Mouse (Mus musculus) limb, embryonic 15.5 days (tissue): ENCODE data around the gene Fam32a. TPM values are rescaled to one million over a fixed set of nuclear protein-coding genes. Genes with fewer than 3 reads are reported as not detected.

ENCODE experiments used
- ATAC-seq: fragments of 200-750 bp; cut with Nextera tagmentation; 2 replicates; pipeline ENCODE4 v1.8.0; 2017; ENCODE audit warnings: low read depth, moderate TSS enrichment; ENCODE audit not compliant: insufficient number of reproducible peaks, low FRiP score, low TSS enrichment
- H3K27ac ChIP-seq: fragments of 300-500 bp; sonication (generic); 2 replicates; pipeline ENCODE4 v1.5.1; 2015; ENCODE audit warnings: moderate library complexity, mild to moderate bottlenecking, inconsistent platforms
- H3K27me3 ChIP-seq: fragments of 300-500 bp; sonication (generic); 2 replicates; pipeline ENCODE4 v1.6.1; 2015; ENCODE audit warnings: inconsistent platforms
- H3K36me3 ChIP-seq: fragments of 300-500 bp; sonication (generic); 2 replicates; pipeline ENCODE4 v1.6.1; 2015; ENCODE audit warnings: inconsistent platforms
- H3K4me1 ChIP-seq: fragments of 300-500 bp; sonication (generic); 2 replicates; pipeline ENCODE4 v1.6.1; 2015; ENCODE audit warnings: inconsistent platforms
- H3K4me2 ChIP-seq: fragments of 300-500 bp; sonication (generic); 2 replicates; pipeline ENCODE4 v1.6.1; 2015; ENCODE audit warnings: mild to moderate bottlenecking, inconsistent platforms
- H3K4me3 ChIP-seq: fragments of 300-500 bp; sonication (generic); 2 replicates; pipeline ENCODE4 v1.5.1; 2015; ENCODE audit warnings: mild to moderate bottlenecking, inconsistent platforms
- H3K9ac ChIP-seq: fragments of 300-500 bp; sonication (generic); 2 replicates; pipeline ENCODE4 v1.6.1; 2015; ENCODE audit warnings: inconsistent platforms
- H3K9me3 ChIP-seq: fragments of 300-500 bp; sonication (generic); 2 replicates; pipeline ENCODE4 v1.6.1; 2016; ENCODE audit warnings: inconsistent platforms
- WGBS: fragments of 180-500 bp; shearing (Covaris S2); methylation state at CpG from one replicate; pipeline ENCODE4 v1.1.7; 2015; 5-methylcytosine and 5-hydroxymethylcytosine counted together
- polyA plus RNA-seq: library from polyadenylated mRNA; unstranded; fragments of >200 nt; fragmentation: Nextera tagmentation; extraction: Ambion mirVana; gene quantifications from 2 replicates; pipeline ENCODE4 v1.2.1, GENCODE M21; 2015

Fam32a gene
- polyA plus RNA-seq, 1 experiment from 2014 or later: 66.2 TPM

DNA sequence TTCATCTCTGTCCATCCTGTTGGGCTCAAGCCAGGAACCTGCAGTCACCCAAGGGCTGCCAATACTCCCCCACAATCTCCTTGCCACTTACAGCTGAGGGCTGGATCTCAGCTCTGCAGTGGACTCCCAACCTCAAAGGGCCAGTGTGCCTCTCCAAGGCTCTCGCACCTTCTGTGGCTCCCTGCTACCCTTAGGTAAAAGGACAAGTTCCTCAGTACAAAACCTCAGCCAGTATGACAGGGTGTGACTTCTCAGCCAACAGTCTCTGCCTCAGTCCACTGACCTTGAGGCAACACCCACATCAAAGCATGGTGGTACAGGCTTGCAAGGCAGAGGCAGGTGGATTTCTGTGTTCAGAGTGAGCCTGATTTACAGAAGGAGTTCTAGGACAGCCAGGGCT, 7.7 kb upstream of the Fam32a start:
- no peaks in the 10 kb centered on the region for H3K4me1 ChIP-seq
- H3K4me3 ChIP-seq: no peak overlapping the region
- H3K4me2 ChIP-seq: no peak overlapping the region
- H3K27ac ChIP-seq: no peak overlapping the region
- H3K27me3 ChIP-seq: peaks cover 4% of the 10 kb centered on the region; the same call in 1 of the 2 replicates
- WGBS: 78% methylated on average over 1 of the region's 1 CpGs
- H3K9me3 ChIP-seq: no peaks in the 10 kb centered on the region
- no peak overlapping the region for H3K9ac ChIP-seq
- no peak for ATAC-seq
- H3K36me3 ChIP-seq: no peaks in the 10 kb centered on the region

GRCm38 (mm10) chr8:72212751-72213150, 6.8 kb upstream of the Fam32a start, which contains the start of gene Cib3:
TSS of gene Cib3 (minus strand) at chr8:72212837.
- ATAC-seq: no peak
- H3K9me3 ChIP-seq: no peaks in the 10 kb centered on the region
- no peaks in the 10 kb centered on the region for H3K4me1 ChIP-seq
- WGBS: 48% methylated on average over 4 of the region's 4 CpGs
- H3K27ac ChIP-seq: no peak within 1 kb of the TSS
- no peak within 1 kb of the TSS for H3K9ac ChIP-seq
- peaks cover 4% of the 10 kb centered on the region; the same call in 1 of the 2 replicates for H3K27me3 ChIP-seq
- H3K36me3 ChIP-seq: no peaks in the 10 kb centered on the region
- no peak within 1 kb of the TSS for H3K4me3 ChIP-seq
- no peak within 1 kb of the TSS for H3K4me2 ChIP-seq

DNA sequence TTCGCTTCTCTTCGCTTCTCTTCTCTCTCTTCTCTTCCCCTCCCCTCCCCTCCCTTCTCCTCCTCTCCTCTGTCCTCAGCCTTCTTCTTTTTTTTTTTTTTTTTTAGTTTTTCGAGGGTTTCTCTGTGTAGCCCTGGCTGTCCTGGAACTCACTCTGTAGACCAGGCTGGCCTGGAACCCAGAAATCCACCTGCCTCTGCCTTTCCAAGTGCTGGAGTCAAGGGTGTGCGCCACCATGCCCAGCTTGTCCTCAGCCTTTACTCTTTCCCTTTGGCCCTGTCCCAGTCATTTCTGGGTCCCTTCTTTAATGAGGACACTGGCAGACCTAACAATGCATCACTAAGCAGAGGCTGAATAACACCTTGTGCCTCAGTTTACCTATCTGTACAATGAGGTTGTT, 6.0 kb upstream of the Fam32a start, which contains the start of gene Gm11034:
Gene Gm11034, minus strand, starts transcription at position 101 of the 400 bp plus-strand sequence.
- Histone ChIP-seq H3K9me3 (no peaks in the 10 kb centered on the region), H3K9ac (no peak within 1 kb of the TSS), H3K4me3 (no peak within 1 kb of the TSS), H3K36me3 (no peaks in the 10 kb centered on the region), H3K27ac (no peak within 1 kb of the TSS), H3K27me3 (peaks cover 4% of the 10 kb centered on the region; the same call in 1 of the 2 replicates), H3K4me1 (no peaks in the 10 kb centered on the region), H3K4me2 (no peak within 1 kb of the TSS)
- no peak for ATAC-seq
- WGBS: 70% methylated on average over 4 of the region's 4 CpGs

DNA sequence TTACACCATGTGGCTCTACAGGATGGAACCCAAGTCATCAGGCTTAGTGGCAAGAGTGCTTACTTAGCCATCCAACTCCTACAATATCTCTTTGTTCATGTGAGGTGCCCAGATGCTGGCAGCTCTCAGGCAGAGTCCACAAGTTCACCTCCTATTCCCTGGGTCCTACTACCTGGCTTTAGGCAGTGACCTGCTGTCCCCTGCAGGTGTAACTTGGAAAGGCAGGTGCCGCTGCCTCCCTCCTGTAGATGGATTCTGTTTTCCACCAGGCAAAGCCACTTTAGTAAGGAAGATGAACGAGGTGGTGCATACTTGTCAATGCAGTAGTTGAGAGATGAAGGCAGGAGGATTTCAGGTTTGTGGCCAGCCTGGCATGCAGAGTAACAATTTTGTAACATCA, 4.5 kb upstream of the Fam32a start:
- peaks cover 4% of the 10 kb centered on the region; the same call in 1 of the 2 replicates for H3K27me3 ChIP-seq
- H3K27ac ChIP-seq: no peak overlapping the region
- WGBS: 34% methylated on average over 2 of the region's 2 CpGs
- no peak overlapping the region for H3K4me2 ChIP-seq
- ATAC-seq: no peak
- H3K9ac ChIP-seq: no peak overlapping the region
- no peak overlapping the region for H3K4me3 ChIP-seq
- H3K4me1 ChIP-seq: no peaks in the 10 kb centered on the region
- no peaks in the 10 kb centered on the region for H3K9me3 ChIP-seq
- H3K36me3 ChIP-seq: no peaks in the 10 kb centered on the region

DNA sequence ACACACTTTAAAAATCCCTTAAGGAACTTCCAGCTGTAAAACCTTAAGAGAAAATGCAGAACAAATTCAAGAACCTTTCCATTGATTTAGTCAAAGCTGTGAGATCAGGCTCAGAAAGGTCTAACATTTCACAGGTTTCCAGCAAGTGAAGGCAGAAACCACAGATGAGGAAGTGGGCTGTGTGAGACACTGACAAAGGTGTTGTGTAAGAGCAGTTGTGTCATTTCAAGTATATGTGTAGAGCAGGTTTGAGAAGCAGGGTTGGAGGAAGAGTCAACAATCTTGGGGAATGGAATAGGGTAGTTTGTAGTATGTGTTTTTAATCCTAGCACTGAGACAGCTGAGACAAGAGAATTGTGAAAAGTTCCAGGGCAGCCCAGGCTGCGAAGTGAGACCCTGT, 3.7 kb upstream of the Fam32a start:
- Histone ChIP-seq H3K4me3 (no peak overlapping the region), H3K27ac (no peak overlapping the region), H3K36me3 (no peaks in the 10 kb centered on the region), H3K4me1 (peaks cover 8% of the 10 kb centered on the region), H3K27me3 (peaks cover 4% of the 10 kb centered on the region; the same call in 1 of the 2 replicates), H3K9ac (no peak overlapping the region), H3K9me3 (no peaks in the 10 kb centered on the region), H3K4me2 (no peak overlapping the region)
- WGBS: 13% methylated on average over 1 of the region's 1 CpGs
- ATAC-seq: no peak

- no peak overlapping the region for H3K9ac ChIP-seq
- H3K4me1 ChIP-seq: peaks cover 10% of the 10 kb centered on the region
- no peak for ATAC-seq
- H3K9me3 ChIP-seq: no peaks in the 10 kb centered on the region
- no peaks in the 10 kb centered on the region; the same call in 1 of the 2 replicates for H3K27me3 ChIP-seq
- 0 out of 2 replicates have a peak overlapping the region, but pooled peaks have one; percentile 47 for H3K27ac ChIP-seq
- 77% methylated on average over 10 of the region's 10 CpGs for WGBS
- peak overlapping the region; percentile 79 for H3K4me3 ChIP-seq
- peak overlapping the region; percentile 71 for H3K4me2 ChIP-seq
- peaks cover 25% of the 10 kb centered on the region for H3K36me3 ChIP-seq
Measured at GRCm38 (mm10) chr8:72218781-72219540, 569 bp upstream of the Fam32a start.

DNA sequence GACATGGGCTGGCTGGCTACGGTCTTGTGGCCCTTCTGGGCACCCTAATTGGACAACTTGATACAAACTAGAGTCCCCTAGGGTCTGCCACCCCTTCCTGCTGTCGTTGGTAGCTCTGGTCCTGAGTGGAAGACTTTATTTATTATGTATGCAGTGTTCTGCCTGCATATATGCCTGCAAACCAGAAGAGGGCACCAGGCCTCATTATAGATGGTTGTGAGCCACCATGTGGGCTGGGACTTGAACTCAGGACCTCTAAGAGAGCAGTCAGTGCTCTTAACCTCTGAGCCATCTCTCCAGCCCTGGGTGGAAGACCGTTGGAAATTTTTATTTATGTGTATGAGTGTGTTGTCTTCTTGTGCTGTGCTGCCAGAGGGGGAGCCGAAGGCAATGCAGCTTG, 1.2 kb downstream of the Fam32a start:
- Histone ChIP-seq H3K4me3 (peak overlapping the region; percentile 79), H3K27me3 (no peaks in the 10 kb centered on the region; the same call in 1 of the 2 replicates), H3K27ac (no peak overlapping the region), H3K36me3 (peaks cover 29% of the 10 kb centered on the region), H3K9me3 (no peaks in the 10 kb centered on the region), H3K4me1 (peaks cover 10% of the 10 kb centered on the region), H3K9ac (no peak overlapping the region), H3K4me2 (peak overlapping the region; percentile 71)
- 84% methylated on average over 4 of the region's 4 CpGs for WGBS
- no peak for ATAC-seq

- Histone ChIP-seq H3K4me3 (no peak overlapping the region), H3K9me3 (no peaks in the 10 kb centered on the region), H3K27ac (no peak overlapping the region), H3K27me3 (no peaks in the 10 kb centered on the region), H3K4me2 (no peak overlapping the region), H3K9ac (no peak overlapping the region), H3K4me1 (peaks cover 10% of the 10 kb centered on the region), H3K36me3 (peaks cover 29% of the 10 kb centered on the region)
- WGBS: 88% methylated on average over 5 of the region's 5 CpGs
- no peak for ATAC-seq
Measured at GRCm38 (mm10) chr8:72222656-72223055, 3.1 kb downstream of the Fam32a start.

GRCm38 (mm10) chr8:72239499-72240402, 20.2 kb downstream of the Fam32a start, which contains the start of gene Ap1m1:
TSS of gene Ap1m1 (plus strand) at chr8:72240018.
- no peaks in the 10 kb centered on the region for H3K27me3 ChIP-seq
- H3K4me2 ChIP-seq: peak within 1 kb of the TSS; percentile 80
- peaks cover 16% of the 10 kb centered on the region for H3K4me1 ChIP-seq
- peak within 1 kb of the TSS; percentile 99 for H3K27ac ChIP-seq
- H3K9me3 ChIP-seq: no peaks in the 10 kb centered on the region
- H3K4me3 ChIP-seq: peak within 1 kb of the TSS; percentile 77
- under 1% methylated on average over 54 of the region's 54 CpGs for WGBS
- peak; percentile 97 for ATAC-seq
- H3K9ac ChIP-seq: peak within 1 kb of the TSS; percentile 65
- peaks cover 9% of the 10 kb centered on the region; the same call in 1 of the 2 replicates for H3K36me3 ChIP-seq

- Histone ChIP-seq H3K27ac (peak overlapping the region; percentile 99), H3K36me3 (peaks cover 12% of the 10 kb centered on the region; the same call in 1 of the 2 replicates), H3K4me2 (peak overlapping the region; percentile 80), H3K4me3 (peak overlapping the region; percentile 77), H3K9ac (peak overlapping the region; percentile 65), H3K9me3 (no peaks in the 10 kb centered on the region), H3K27me3 (no peaks in the 10 kb centered on the region), H3K4me1 (peaks cover 16% of the 10 kb centered on the region)
- WGBS: 1% methylated on average over 24 of the region's 24 CpGs
- ATAC-seq: no peak; the same call in 1 of the 2 replicates
Measured at GRCm38 (mm10) chr8:72240403-72240763, 20.9 kb downstream of the Fam32a start.

DNA sequence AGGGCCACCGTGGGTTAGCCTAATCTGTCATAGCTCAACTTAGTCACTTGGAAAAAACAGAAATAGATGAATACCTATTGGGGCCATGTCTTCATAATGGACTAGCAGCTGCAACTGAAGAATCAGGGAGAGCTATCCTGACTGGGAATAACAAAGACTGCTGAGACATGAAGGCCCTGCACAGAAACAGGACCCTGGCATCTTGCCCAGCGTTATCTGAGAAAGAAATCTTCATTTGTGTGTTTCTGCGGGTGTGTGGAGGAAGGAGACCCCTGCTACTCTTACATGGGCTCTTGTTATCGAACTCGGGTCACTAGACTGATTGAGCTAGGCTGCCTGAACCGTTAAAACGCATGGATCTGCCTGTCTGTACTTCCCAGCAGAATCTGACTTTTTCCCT, 21.4 kb downstream of the Fam32a start:
- WGBS: 70% methylated on average over 7 of the region's 7 CpGs
- H3K27me3 ChIP-seq: no peaks in the 10 kb centered on the region
- H3K4me3 ChIP-seq: peak overlapping the region; percentile 77
- no peaks in the 10 kb centered on the region for H3K9me3 ChIP-seq
- H3K4me1 ChIP-seq: peaks cover 16% of the 10 kb centered on the region
- peak overlapping the region; percentile 65; the same call in 1 of the 2 replicates for H3K9ac ChIP-seq
- H3K36me3 ChIP-seq: peaks cover 12% of the 10 kb centered on the region; the same call in 1 of the 2 replicates
- peak overlapping the region; percentile 80 for H3K4me2 ChIP-seq
- no peak overlapping the region for H3K27ac ChIP-seq
- no peak for ATAC-seq
